Mouse (Mus musculus) heart, adult 2 months (tissue): ENCODE data around the gene Ddx52.

Source experiments
- CTCF ChIP-seq: fragments of 200-600 bp; IDR thresholded peaks from 2 replicates; pipeline ENCODE4 v1.8.1; 2022; ENCODE audit warnings: antibody characterized with exemption, mild to moderate bottlenecking, moderate library complexity
- EP300 ChIP-seq: fragments of 200-500 bp; IDR thresholded peaks from 2 replicates; pipeline ENCODE4 v1.6.1; 2011; ENCODE audit warnings: low read depth, low read length, control low read depth; ENCODE audit not compliant: insufficient read depth

DNA sequence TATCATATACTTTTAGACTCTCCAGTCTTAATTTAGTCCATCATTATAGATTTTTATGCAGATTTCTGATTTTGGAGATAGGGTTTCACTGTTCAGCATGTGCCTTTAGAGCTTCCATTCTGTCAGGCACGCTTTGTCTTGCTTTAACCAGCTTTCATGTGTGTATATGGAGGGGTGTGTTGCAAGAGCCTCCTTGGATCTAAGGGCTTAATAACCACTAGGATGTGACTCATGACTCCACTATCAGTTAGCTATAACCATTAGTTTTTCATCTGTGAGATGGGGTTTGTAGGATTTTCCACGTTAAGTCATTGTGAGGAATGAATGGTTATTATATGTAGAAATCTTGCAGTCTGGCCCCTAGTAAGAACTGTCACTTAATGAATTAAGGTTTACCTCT lies 15.0 kb downstream of the Ddx52 start:
- TF ChIP-seq CTCF: no peak
- TF ChIP-seq EP300: no peak
